Mouse (Mus musculus) yolk sac, embryonic 10.5 days (tissue): ENCODE results near the gene Olfr248.
"Not testable (repeated sequence)": the region's sequence is repeated elsewhere in the genome, so short reads cannot be mapped to it uniquely, and the experiment has no call there.

Experiments used
- DNase-seq: peaks from one replicate; pipeline ENCODE4 v3.0.0-alpha.2; 2017; ENCODE audit warnings: low spot score

Gene Olfr248

DNA sequence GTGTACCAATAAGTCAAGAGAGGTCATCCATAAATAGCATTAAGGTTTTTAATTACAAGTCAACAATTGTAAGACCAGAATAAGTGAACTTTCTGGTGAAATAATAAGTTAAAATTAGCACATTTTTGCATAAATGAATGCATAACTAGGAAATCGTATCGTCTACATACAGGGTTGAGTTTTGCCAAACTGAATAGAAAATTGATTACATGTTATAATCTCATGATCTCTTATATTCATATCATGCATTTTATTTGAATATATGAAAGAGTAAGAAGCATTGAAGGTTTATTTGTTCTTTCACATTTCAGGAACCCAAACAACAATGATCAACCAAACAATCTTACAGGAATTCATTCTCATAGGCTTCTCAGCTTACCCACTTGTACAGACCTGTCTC lies at the start of gene Olfr248:
Gene Olfr248, plus strand, starts transcription at position 301 of the 400 bp plus-strand sequence.
- no peak for DNase-seq

DNA sequence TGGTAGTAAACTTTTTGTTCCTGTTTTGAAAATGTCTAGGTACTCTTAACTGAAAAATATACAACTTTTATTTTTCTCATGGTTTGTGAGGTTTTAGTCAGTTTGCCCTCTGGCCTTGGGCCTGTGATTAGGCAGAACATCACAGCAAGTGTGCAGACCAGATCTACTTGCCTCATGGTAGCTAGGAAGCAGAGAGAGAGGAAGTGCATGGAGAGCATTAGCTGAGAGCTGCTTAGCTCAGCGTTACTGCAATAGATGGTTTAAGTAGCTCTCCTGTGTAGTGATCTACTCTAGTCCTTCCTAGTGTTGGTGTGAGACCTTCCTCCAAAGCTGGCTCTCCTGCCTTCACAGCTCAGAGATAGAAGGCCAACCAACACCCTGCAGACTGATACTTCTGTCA lies 37.2 kb upstream of the Olfr248 start:
- not testable (repeated sequence) for DNase-seq

DNA sequence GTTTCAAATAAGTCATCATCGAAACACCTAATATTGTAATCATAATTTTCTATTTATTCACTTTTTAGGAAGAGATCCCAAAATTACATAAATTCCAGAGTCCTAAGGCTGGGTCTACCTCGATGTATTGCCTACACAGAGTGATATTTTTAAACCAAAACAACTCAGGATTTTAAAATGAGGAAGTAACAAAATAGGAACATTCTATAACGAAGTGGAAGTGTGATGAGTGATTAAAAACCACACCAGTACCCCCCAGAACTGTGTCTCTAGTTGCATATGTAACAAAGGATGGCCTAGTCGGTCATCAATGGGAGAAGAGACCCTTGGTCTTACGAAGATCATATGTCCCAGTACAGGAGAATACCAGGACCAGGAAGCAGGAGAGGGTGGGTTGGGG lies 36.2 kb upstream of the Olfr248 start:
- DNase-seq, result no peak

DNA sequence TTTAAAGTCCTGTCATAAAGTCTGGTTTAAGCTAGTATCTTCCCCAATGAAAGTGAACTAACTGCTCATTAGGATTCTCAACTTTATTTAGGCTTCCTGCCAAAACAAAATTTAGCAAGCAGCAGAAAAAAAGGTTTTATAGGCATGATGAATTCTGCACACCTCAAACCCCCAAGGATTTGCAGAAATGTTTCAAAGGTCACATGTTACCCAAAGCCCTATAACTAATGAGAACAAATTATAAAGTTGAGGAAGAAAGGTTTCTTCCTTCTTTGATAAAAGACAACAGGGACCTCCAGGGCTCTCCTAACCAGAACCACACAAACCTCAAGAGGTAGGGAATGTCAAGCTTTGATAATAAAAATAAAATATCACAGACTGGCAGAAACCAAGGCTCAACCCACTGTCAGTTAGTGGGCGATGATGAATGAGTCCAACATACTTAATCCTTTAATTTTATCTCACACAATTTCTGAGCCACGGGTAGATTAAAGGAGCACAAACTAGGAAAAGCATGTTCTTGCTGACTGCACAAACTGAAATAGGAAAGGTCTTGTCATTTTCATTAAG lies 25.9 kb upstream of the Olfr248 start, which contains the start of gene Olfr417:
Gene Olfr417, plus strand, starts transcription at position 241 of the 570 bp plus-strand sequence.
- no peak for DNase-seq

DNA sequence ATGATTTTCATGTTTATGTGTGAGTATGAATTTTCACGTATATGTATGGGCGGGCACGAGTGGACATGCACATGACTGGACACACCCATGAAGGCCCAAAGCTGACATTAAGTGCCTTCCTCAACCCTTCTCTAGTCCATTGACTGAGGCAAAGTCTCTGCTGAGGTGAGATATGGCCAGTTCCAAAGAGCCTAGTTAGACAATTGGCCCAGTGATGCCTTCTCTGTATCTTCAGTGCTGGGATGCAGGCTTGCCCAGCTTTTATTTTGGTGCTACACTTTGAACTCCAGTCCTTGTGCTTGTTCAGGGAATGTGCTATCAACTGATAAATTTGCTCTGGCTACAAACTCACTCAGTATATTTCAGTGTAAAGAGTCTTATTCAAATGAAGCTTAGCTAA lies 17.0 kb upstream of the Olfr248 start:
- no peak for DNase-seq

GRCm38 (mm10) chr1:174422959-174423358 lies 32.1 kb downstream of the Olfr248 start:
- DNase-seq, result no peak

- DNase-seq, result no peak
These were observed 32.9 kb downstream of the Olfr248 start, which contains the start of gene Olfr414 for GRCm38 (mm10) chr1:174423764-174424163. TSS of gene Olfr414 (plus strand) at chr1:174424064.

GRCm38 (mm10) chr1:174426180-174426986 lies 35.5 kb downstream of the Olfr248 start:
- DNase-seq, result no peak

DNA sequence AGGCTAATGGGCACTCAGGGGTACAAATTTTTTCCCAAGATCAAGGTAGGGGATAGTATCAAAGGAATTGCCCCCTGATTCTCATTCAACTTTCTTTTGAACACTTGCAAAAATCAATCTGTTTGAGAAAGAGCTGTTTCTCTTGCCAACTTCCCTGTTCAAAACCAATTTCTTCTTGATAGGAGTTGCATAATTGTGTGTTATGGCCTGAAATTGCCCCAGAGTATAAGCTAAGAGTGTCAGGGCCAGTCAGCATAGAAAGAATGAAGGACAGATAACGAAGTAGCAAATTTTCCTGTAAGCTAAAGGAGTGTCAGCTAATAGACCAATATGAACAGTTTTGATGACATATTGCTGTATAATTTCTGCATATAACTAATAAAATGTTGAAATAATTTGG lies 36.6 kb downstream of the Olfr248 start:
- DNase-seq, result no peak

DNA sequence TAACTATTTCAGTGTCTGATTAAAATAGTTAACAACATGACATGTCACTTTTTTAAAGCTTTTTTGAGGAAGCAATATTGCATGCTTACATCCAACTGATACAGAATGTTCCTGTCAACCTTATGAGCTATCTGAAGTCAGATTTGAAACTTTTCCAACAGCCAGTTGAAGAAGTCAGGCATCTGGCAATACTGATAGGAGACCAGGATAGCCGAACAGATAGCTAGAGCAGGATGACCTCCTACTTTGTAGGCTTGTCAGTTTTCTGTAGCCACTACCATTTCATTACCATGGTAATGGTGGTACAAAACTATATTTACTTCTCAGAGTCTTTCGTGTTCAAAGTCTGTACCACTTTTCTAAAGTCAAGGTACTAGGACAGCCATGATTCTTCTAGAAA lies 37.6 kb downstream of the Olfr248 start:
- no peak for DNase-seq

GRCm38 (mm10) chr1:174434121-174434520 lies 43.3 kb downstream of the Olfr248 start:
- DNase-seq, result no peak
